Mouse (Mus musculus) spleen, adult 18-20 months (tissue): ENCODE results near the gene Gja8.

Source experiments
- DNase-seq, 2 experiments: peaks; one replicate each; pipeline ENCODE4 v3.0.0; 2022; ENCODE audit warnings: mixed read lengths in 2 of 2

Gja8 gene

GRCm38 (mm10) chr3:96925920-96926319 is at the start of gene Gja8:
Gja8 (minus strand) TSS chr3:96926020.
- no peak for DNase-seq

- DNase-seq = no peak
These were observed 48.6 kb upstream of the Gja8 start for GRCm38 (mm10) chr3:96974467-96974866.

- no peak for DNase-seq
These were observed 45.2 kb upstream of the Gja8 start for GRCm38 (mm10) chr3:96970986-96971385.

GRCm38 (mm10) chr3:96963088-96964034 is 37.5 kb upstream of the Gja8 start:
- DNase-seq = no peak

GRCm38 (mm10) chr3:96960597-96960996 is 34.8 kb upstream of the Gja8 start:
- no peak for DNase-seq

- DNase-seq = no peak
These were observed 27.8 kb upstream of the Gja8 start for GRCm38 (mm10) chr3:96953489-96954233.

GRCm38 (mm10) chr3:96942706-96943105 is 16.9 kb upstream of the Gja8 start:
- no peak for DNase-seq

- DNase-seq = peak; percentile 47 to 75
These were observed 12.9 kb upstream of the Gja8 start for GRCm38 (mm10) chr3:96938738-96939137.

GRCm38 (mm10) chr3:96937606-96938005 is 11.8 kb upstream of the Gja8 start:
- DNase-seq = no peak

- no peak for DNase-seq
These were observed 10.4 kb upstream of the Gja8 start for GRCm38 (mm10) chr3:96936241-96936640.

- no peak for DNase-seq
These were observed 5.5 kb upstream of the Gja8 start for GRCm38 (mm10) chr3:96931261-96931681.

GRCm38 (mm10) chr3:96924631-96925030 is 1.2 kb downstream of the Gja8 start:
- DNase-seq = no peak

- DNase-seq = no peak
These were observed 4.8 kb downstream of the Gja8 start for GRCm38 (mm10) chr3:96920991-96921390.

- DNase-seq = no peak
These were observed 20.2 kb downstream of the Gja8 start for GRCm38 (mm10) chr3:96905592-96905991.

GRCm38 (mm10) chr3:96904851-96905541 is 20.8 kb downstream of the Gja8 start, which contains the start of gene Gpr89:
Gpr89 (minus strand) TSS chr3:96905346.
- DNase-seq = peak; percentile 86 to 91

GRCm38 (mm10) chr3:96904393-96904792 is 21.4 kb downstream of the Gja8 start, which contains the start of gene Gja5:
Gja5 (plus strand) TSS chr3:96904693.
- DNase-seq = no peak

GRCm38 (mm10) chr3:96902336-96902999 is 23.4 kb downstream of the Gja8 start:
- no peak for DNase-seq

GRCm38 (mm10) chr3:96883690-96884089 is 42.1 kb downstream of the Gja8 start:
- DNase-seq = no peak

GRCm38 (mm10) chr3:96882061-96882849 is 43.6 kb downstream of the Gja8 start:
- DNase-seq = no peak

GRCm38 (mm10) chr3:96881557-96881956 is 44.3 kb downstream of the Gja8 start:
- no peak for DNase-seq

GRCm38 (mm10) chr3:96880385-96880784 is 45.4 kb downstream of the Gja8 start:
- DNase-seq = no peak

GRCm38 (mm10) chr3:96879536-96879935 is 46.3 kb downstream of the Gja8 start:
- no peak for DNase-seq
